Mouse (Mus musculus) thymus, adult 2 months (tissue): ENCODE results near the gene Cryba4.

ENCODE experiments used
- CTCF ChIP-seq: fragments of 200-500 bp; IDR thresholded peaks from 2 replicates; pipeline ENCODE4 v1.5.1; 2012; ENCODE audit warnings: mild to moderate bottlenecking, control low read depth, low read length, moderate library complexity, borderline replicate concordance; ENCODE audit not compliant: control insufficient read depth, poor library complexity, insufficient read depth; ENCODE audit errors: extremely low read depth
- POLR2A ChIP-seq: fragments of 200-500 bp; IDR thresholded peaks from 2 replicates; pipeline ENCODE4 v1.6.1; 2012; ENCODE audit warnings: mild to moderate bottlenecking, low read length, control low read depth, moderate library complexity; ENCODE audit not compliant: control insufficient read depth, poor library complexity, insufficient read depth; ENCODE audit errors: extremely low read depth

DNA sequence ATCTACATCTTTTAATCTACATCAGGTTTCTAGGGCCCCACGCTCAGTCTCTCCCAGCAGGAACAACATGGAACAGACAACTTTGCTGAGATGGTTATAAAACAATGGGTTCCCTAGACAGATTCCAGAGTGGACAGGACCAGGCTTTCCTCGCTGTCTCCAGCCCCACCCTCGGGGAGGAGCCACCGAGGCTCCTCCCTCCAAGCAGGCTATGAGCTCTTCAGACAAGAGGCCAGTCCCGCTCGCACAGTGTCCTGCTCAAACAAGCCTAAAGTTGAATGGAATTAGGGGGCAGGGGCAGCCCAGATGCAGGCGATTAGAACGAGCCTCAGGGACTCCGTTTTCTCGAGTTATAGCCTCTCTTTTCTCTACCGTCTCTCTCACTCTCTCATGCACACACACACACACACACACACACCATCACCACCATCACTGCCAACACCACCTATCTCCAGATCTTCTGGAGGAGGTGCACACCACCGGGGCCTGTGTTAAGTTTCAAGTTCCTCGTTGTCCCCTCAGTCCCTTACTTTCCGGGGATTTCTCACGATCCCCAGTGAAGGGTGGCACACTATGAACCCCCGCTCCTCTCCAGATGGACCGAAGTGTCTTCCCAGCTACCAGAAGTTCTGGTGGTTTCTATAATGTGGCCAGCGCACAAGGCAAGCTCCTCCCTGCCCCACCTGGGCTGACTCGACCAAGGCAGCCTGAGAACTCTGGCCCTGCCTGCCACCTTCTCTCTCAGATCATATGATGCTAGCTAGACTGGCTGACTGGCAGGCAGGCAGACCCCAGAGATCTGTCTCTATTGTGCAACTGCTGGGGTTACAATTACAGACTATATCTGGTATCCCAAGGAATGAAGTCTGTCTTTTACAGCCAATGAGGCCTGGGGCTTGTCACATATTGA, 38.7 kb downstream of the Cryba4 start:
- no peak for TF ChIP-seq POLR2A
- TF ChIP-seq CTCF: no peak
